Comparison of ENCODE assay signal across 23 mouse cellular contexts in the genomic region with DNA sequence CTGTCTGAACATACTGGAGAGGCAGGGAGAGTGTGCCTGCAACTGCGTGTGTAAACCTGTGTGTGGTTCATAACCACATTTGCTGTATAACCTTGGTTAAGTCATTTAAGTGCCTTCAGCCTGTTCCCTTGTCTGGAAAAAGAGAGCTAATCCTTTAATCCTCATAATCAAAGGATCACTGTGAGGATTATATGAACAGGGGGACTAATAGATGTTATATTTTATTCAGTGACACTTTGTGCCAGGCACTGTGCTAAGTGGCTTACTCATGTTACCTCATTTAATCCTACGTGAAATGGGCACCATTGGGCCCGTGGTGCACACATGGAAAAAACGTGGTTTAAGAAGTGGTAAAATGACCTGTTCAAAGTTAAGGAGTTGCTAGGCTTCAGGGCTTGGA.
"Had no signal": no experiment of that assay in that cellular context is flagged by ENCODE, and none has a peak within 500 bp of the region (broad histone marks: within the 10 kb centered on the region; RNA-seq: fewer than 3 reads in every experiment).

No protein-coding gene starts in this region.

- H3K9ac ChIP-seq: limb, embryonic 13.5 days; liver, embryonic 12.5 days; liver, embryonic 15.5 days; lung, embryonic 15.5 days; midbrain, embryonic 13.5 days had no signal

- H3K36me3 ChIP-seq: limb, embryonic 13.5 days; liver, embryonic 12.5 days; liver, embryonic 15.5 days; lung, embryonic 15.5 days had no signal

- ATAC-seq: liver, embryonic 12.5 days; midbrain, embryonic 13.5 days; midbrain, embryonic 16.5 days had no signal

- DNase-seq: kidney, adult 9 months; kidney, postnatal 14 days; kidney, postnatal 4 days; liver; lung, adult 18-20 months; lung, postnatal 10 days; lung, postnatal 36 days; right cerebral cortex, adult 18-20 months; right cerebral cortex, postnatal 14 days; right cerebral cortex, postnatal 4 days; thymus, adult 2 months; thymus, postnatal 14 days; thymus, postnatal 4 days had no signal

- H3K4me1 ChIP-seq: limb, embryonic 13.5 days; lung, embryonic 15.5 days had no signal

- H3K4me2 ChIP-seq: limb, embryonic 13.5 days; liver, embryonic 12.5 days; liver, embryonic 15.5 days; lung, embryonic 15.5 days; midbrain, embryonic 13.5 days had no signal

- H3K4me3 ChIP-seq: limb, embryonic 13.5 days; liver, embryonic 12.5 days; liver, embryonic 15.5 days; lung, embryonic 15.5 days; megakaryocyte, embryonic 14.5 days; midbrain, embryonic 10.5 days; midbrain, embryonic 13.5 days; myocyte had no signal

- H3K27me3 ChIP-seq: limb, embryonic 13.5 days; liver, embryonic 12.5 days; liver, embryonic 15.5 days; lung, embryonic 15.5 days; megakaryocyte, embryonic 14.5 days; midbrain, embryonic 13.5 days had no signal

- H3K27ac ChIP-seq: limb, embryonic 13.5 days; liver, embryonic 12.5 days; liver, embryonic 15.5 days; lung, embryonic 15.5 days; midbrain, embryonic 10.5 days; midbrain, embryonic 13.5 days; stomach, postnatal 0 days had no signal

- H3K9me3 ChIP-seq: limb, embryonic 13.5 days; liver, embryonic 12.5 days; liver, embryonic 15.5 days; lung, embryonic 15.5 days; megakaryocyte, embryonic 14.5 days; midbrain, embryonic 10.5 days; midbrain, embryonic 13.5 days had no signal
